Mouse (Mus musculus): ENCODE measurements around the gene Pak6. TPM values are rescaled to one million over a fixed set of nuclear protein-coding genes. Genes with fewer than 3 reads are reported as not detected.

Gene Pak6
- 0.23 and 0.25 TPM in 2 replicates for total RNA-seq (2017)

GRCm38 (mm10) chr2:118662902-118663803 lies at the start of gene Pak6:
Gene Pak6, plus strand, starts transcription at chr2:118663303.
- no peak for ATAC-seq (ENCODE audit: extremely low read depth, insufficient number of reproducible peaks, low FRiP score, poor library complexity, severe bottlenecking)

GRCm38 (mm10) chr2:118618013-118618412 lies 45.1 kb upstream of the Pak6 start:
- no peak for ATAC-seq (ENCODE audit: extremely low read depth, insufficient number of reproducible peaks, low FRiP score, poor library complexity, severe bottlenecking)

GRCm38 (mm10) chr2:118620101-118620500 lies 43.0 kb upstream of the Pak6 start:
- ATAC-seq (ENCODE audit: extremely low read depth, insufficient number of reproducible peaks, low FRiP score, poor library complexity, severe bottlenecking): no peak

- ATAC-seq (ENCODE audit: extremely low read depth, insufficient number of reproducible peaks, low FRiP score, poor library complexity, severe bottlenecking): peak; percentile 61; the same call in 1 of the 2 replicates
These were observed 42.5 kb upstream of the Pak6 start for GRCm38 (mm10) chr2:118620608-118621007.

DNA sequence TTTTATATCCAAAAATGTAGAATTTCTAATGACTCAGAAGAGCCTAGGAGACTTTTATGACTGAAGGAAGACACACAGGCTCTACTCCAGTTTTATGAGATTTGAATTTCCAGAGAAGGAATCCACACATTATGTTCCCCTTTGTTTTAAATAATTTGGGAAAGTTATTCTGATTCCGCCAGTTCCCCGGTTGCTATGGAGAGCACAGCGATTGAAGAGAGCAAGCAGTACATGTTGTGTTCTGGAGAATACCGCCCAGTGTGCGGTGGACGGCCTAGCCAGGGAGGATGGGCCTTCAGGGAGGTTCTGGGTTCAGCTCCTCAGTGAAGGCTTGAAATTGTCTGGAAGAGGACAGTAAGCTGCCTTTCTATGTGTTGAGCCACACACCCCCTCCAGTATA lies 33.8 kb upstream of the Pak6 start:
- ATAC-seq (ENCODE audit: extremely low read depth, insufficient number of reproducible peaks, low FRiP score, poor library complexity, severe bottlenecking): no peak

- ATAC-seq (ENCODE audit: extremely low read depth, insufficient number of reproducible peaks, low FRiP score, poor library complexity, severe bottlenecking): no peak
These were observed 29.7 kb upstream of the Pak6 start for GRCm38 (mm10) chr2:118633441-118633840.

DNA sequence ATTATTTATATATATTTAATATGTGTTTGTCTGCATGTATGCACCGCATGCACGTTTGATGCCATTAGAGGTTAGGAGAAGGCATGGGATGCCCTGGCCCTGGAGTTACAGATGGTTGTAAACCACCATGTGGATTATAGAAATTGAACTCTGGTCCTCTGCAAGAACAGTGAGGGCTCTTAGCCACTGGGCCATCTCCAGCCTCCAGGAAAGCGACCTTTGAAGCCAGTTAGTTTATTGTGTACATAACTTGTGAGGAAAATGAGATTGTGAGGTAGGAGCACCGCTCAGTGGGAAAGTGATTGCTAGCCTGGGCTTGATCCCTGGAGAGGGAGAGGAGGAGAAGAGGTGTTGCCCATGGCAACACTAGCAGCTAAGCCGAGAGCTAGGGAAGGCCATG lies 25.8 kb upstream of the Pak6 start:
- ATAC-seq (ENCODE audit: extremely low read depth, insufficient number of reproducible peaks, low FRiP score, poor library complexity, severe bottlenecking): no peak

- peak; percentile 57 for ATAC-seq (ENCODE audit: extremely low read depth, insufficient number of reproducible peaks, low FRiP score, poor library complexity, severe bottlenecking)
These were observed 25.1 kb upstream of the Pak6 start for GRCm38 (mm10) chr2:118637888-118638526.

DNA sequence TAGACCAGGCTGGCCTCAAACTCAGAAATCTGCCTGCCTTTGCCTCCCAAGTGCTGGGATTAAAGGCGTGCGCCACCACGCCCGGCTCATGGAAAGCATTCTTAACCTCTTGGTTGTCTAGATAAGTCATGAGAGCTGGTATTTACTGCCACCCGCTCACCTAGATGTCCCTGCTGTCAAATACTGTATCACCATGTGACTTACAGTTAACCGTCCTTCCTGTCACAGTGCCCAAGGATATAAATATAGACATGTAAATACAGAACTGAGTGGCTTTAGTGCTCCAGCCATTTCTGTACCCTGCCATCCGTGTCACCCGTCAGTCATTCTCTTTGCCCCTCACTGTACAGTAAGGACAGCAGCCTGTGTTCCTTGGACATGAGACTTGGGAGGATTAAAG lies 24.4 kb upstream of the Pak6 start:
- no peak; the same call in 1 of the 2 replicates for ATAC-seq (ENCODE audit: extremely low read depth, insufficient number of reproducible peaks, low FRiP score, poor library complexity, severe bottlenecking)

DNA sequence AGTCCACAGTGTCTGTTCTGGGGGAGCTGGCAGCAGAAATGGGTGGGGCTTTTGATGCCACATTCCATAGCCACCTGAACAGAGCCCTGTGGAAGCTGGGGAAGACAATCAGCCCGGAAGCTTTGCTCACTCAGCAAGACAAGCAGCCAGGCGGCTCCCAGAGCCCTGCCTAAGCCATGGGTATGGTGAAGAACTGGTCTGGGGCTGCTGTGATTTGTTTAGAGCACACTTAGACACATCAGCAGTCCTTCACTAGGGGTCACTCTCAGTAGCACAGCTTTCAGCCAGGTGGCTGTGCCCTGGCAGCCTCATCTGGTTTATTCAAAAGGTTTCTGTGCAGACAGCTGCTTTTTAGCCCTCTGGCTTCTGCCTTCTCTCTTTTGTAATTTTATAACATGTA lies 22.0 kb upstream of the Pak6 start:
- no peak for ATAC-seq (ENCODE audit: extremely low read depth, insufficient number of reproducible peaks, low FRiP score, poor library complexity, severe bottlenecking)

GRCm38 (mm10) chr2:118642431-118642830 lies 20.7 kb upstream of the Pak6 start:
- ATAC-seq (ENCODE audit: extremely low read depth, insufficient number of reproducible peaks, low FRiP score, poor library complexity, severe bottlenecking): peak; percentile 87

DNA sequence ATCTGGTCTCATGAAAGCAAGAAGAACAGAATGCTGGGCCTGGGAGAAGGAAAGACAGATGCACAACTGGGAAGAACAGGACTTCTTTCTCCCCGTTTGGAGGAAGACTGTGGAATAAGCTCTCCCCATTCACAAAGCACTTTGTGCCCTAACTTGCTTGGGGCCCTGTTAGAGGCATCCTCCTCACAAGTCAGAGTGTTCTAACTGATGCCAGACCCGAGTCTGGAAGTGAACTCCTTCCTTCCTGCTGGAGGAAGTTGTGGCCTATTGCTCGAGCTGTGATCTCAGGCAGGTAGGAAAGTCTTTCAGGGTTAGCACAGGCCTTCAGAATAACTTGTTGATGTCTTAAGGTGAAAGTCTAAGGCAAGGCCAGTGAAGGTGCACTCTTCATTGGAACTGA lies 20.2 kb upstream of the Pak6 start:
- no peak for ATAC-seq (ENCODE audit: extremely low read depth, insufficient number of reproducible peaks, low FRiP score, poor library complexity, severe bottlenecking)

- no peak for ATAC-seq (ENCODE audit: extremely low read depth, insufficient number of reproducible peaks, low FRiP score, poor library complexity, severe bottlenecking)
These were observed 16.4 kb upstream of the Pak6 start for GRCm38 (mm10) chr2:118646665-118647064.

GRCm38 (mm10) chr2:118650697-118651096 lies 12.4 kb upstream of the Pak6 start:
- peak; percentile 63; the same call in 1 of the 2 replicates for ATAC-seq (ENCODE audit: extremely low read depth, insufficient number of reproducible peaks, low FRiP score, poor library complexity, severe bottlenecking)

DNA sequence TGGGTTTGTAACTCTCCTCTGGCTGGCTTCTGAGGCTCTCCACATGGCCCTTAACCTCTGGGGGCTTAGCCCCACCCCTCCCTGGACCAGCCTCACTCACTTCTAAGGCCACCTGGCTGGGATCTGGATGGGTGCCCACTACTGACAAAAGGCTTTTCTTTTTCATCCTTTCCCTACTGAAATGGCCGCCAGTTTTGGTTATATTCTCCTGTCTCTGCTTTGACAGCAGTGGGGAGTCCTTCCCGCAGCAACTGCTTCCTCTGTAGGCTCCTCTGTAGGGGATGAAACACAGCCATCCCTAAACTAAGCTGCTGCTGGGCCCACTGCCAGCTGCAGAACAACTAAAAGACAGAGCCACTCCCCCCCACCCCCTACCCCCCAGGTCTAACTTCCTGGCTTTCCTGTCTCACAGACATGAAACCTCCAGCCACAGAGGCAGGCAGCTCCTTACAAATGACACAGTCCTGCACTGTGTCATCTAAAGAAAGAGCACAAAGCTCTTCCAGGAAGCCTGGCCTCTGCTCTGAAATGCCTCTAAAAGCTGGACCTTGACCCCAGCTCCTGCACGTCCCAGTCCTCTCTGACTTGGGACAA lies 6.3 kb upstream of the Pak6 start:
- no peak for ATAC-seq (ENCODE audit: extremely low read depth, insufficient number of reproducible peaks, low FRiP score, poor library complexity, severe bottlenecking)

GRCm38 (mm10) chr2:118658457-118658856 lies 4.6 kb upstream of the Pak6 start:
- ATAC-seq (ENCODE audit: extremely low read depth, insufficient number of reproducible peaks, low FRiP score, poor library complexity, severe bottlenecking): no peak

- ATAC-seq (ENCODE audit: extremely low read depth, insufficient number of reproducible peaks, low FRiP score, poor library complexity, severe bottlenecking): no peak
These were observed 4.0 kb upstream of the Pak6 start for GRCm38 (mm10) chr2:118659077-118659476.

- no peak for ATAC-seq (ENCODE audit: extremely low read depth, insufficient number of reproducible peaks, low FRiP score, poor library complexity, severe bottlenecking)
These were observed 3.6 kb upstream of the Pak6 start for GRCm38 (mm10) chr2:118659493-118659892.

DNA sequence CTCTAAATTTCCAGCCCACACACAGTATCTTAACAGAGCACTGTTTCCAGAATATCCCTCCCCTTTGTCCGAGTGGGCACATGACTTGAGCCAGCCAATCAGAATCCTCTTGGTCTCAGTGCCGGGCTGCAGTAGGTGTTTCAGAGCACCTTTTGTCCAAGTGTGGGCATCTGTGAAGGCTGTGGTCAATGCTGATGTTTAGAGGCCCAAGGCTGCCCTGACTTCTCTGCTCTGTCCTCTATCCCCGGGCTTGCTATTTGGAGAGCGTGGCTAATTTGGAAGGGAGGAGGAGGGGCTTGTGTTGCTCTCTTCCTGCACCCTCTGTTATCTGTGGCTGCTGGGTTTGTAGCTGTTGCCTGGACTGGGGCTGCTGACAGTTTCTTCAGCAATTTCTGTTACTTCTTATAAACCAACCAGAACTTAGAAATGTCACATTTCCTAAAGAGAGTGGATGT lies 3.1 kb upstream of the Pak6 start:
- no peak for ATAC-seq (ENCODE audit: extremely low read depth, insufficient number of reproducible peaks, low FRiP score, poor library complexity, severe bottlenecking)

DNA sequence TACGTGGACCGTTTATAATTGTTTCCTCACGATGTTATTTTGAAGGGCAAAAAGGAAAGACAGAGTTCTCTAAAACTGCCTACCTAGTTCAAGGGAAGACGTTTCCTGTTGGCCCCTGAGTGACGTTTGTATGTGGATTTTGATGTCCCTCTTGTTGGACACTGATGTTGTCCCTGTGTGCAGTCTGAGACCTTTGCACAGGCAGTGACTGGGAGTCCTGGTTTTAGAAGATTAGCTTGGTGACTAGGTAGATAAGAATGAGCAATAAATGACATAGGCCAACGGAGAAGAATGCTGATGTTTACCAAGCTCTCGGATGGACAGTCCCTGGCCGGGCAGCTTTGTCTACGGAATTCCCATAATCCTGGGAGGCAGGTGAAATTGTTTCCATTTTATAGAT lies 1.2 kb upstream of the Pak6 start:
- ATAC-seq (ENCODE audit: extremely low read depth, insufficient number of reproducible peaks, low FRiP score, poor library complexity, severe bottlenecking): no peak
